Mouse (Mus musculus) MEL (cell line): Measurements from ENCODE around the gene Sema6c. TPM values are rescaled to one million over a fixed set of nuclear protein-coding genes. Genes with fewer than 3 reads are reported as not detected.

ENCODE experiments used
- DNase-seq: peaks from one replicate; pipeline ENCODE4 v3.0.0; 2011; ENCODE audit warnings: low read depth, low spot score
- H3K27ac ChIP-seq: 2 replicates; pipeline ENCODE4 v1.5.1; 2012; ENCODE audit warnings: low read depth, mild to moderate bottlenecking, control low read depth, low read length, moderate library complexity; ENCODE audit not compliant: control insufficient read depth
- H3K27me3 ChIP-seq, 2 experiments: fragments of 150-350 bp in 1 of 2; sonication (generic) in 1 of 2; 2 replicates each; pipeline ENCODE4 v1.6.1; 2012; ENCODE audit warnings: low read length in 2 of 2, mild to moderate bottlenecking in 2 of 2, improper control_type of control experiment in 1 of 2, moderate library complexity in 1 of 2; ENCODE audit not compliant: insufficient read depth in 2 of 2, control insufficient read depth in 1 of 2
- H3K36me3 ChIP-seq, 2 experiments: 2 replicates each; pipeline ENCODE4 v1.6.1; 2012 to 2014; ENCODE audit warnings: low read length in 2 of 2, improper control_type of control experiment in 1 of 2, inconsistent platforms in 1 of 2, mild to moderate bottlenecking in 1 of 2; ENCODE audit not compliant: insufficient read depth in 2 of 2, control insufficient read depth in 1 of 2
- H3K4me1 ChIP-seq, 2 experiments: fragments of 150-350 bp in 1 of 2; sonication (generic) in 1 of 2; 2 replicates each; pipeline ENCODE4 v1.6.1; 2012; ENCODE audit warnings: low read length in 2 of 2, improper control_type of control experiment in 1 of 2, mild to moderate bottlenecking in 1 of 2; ENCODE audit not compliant: insufficient read depth in 2 of 2, control insufficient read depth in 1 of 2
- H3K4me3 ChIP-seq, 2 experiments: fragments of 150-350 bp in 1 of 2; sonication (generic) in 1 of 2; 2 replicates each; pipeline ENCODE4 v1.5.1; 2012; ENCODE audit warnings: low read depth in 2 of 2, low read length in 2 of 2, mild to moderate bottlenecking in 2 of 2, moderate library complexity in 2 of 2, control low read depth in 1 of 2, improper control_type of control experiment in 1 of 2; ENCODE audit not compliant: control insufficient read depth in 1 of 2, insufficient read depth in 1 of 2
- H3K79me2 ChIP-seq: 2 replicates; pipeline ENCODE4 v1.6.1; 2012; ENCODE audit warnings: mild to moderate bottlenecking, low read length, moderate library complexity; ENCODE audit not compliant: control insufficient read depth, poor library complexity, insufficient read depth
- H3K9ac ChIP-seq: 2 replicates; pipeline ENCODE4 v1.6.1; 2012; ENCODE audit warnings: low read depth, mild to moderate bottlenecking, control low read depth, low read length, moderate library complexity; ENCODE audit not compliant: control insufficient read depth, poor library complexity, severe bottlenecking
- H3K9me3 ChIP-seq: fragments of 150-350 bp; sonication (generic); replicated peaks from 2 replicates; pipeline ENCODE4 v1.6.1; 2012; ENCODE audit warnings: mild to moderate bottlenecking, low read length, improper control_type of control experiment, moderate library complexity; ENCODE audit not compliant: insufficient read depth
- BHLHE40 ChIP-seq: IDR thresholded peaks from 2 replicates; pipeline ENCODE4 v1.6.1; 2012; ENCODE audit warnings: low read depth, mild to moderate bottlenecking, inconsistent platforms, low read length, improper control_type of control experiment, borderline replicate concordance
- CHD1 ChIP-seq: IDR thresholded peaks from 2 replicates; pipeline ENCODE4 v1.6.1; 2012; ENCODE audit warnings: low read depth, mild to moderate bottlenecking, inconsistent platforms, low read length, improper control_type of control experiment
- CHD2 ChIP-seq: IDR thresholded peaks from 2 replicates; pipeline ENCODE4 v1.6.1; 2011; ENCODE audit warnings: low read length, improper control_type of control experiment
- CTCF ChIP-seq, 3 experiments: IDR thresholded peaks in 2 of 3; conservative IDR thresholded peaks in 1 of 3; 2 replicates each; pipeline ENCODE4 v1.5.1; 2011 to 2012; ENCODE audit warnings: low read length in 3 of 3, low read depth in 2 of 3, mild to moderate bottlenecking in 2 of 3, improper control_type of control experiment in 1 of 3, inconsistent platforms in 1 of 3, mixed read lengths in 1 of 3, moderate library complexity in 1 of 3; ENCODE audit not compliant: control insufficient read depth in 1 of 3, insufficient read depth in 1 of 3, poor library complexity in 1 of 3, severe bottlenecking in 1 of 3
- E2F4 ChIP-seq: IDR thresholded peaks from 2 replicates; pipeline ENCODE4 v1.6.1; 2011; ENCODE audit warnings: low read depth, low read length, improper control_type of control experiment, borderline replicate concordance
- ELF1 ChIP-seq: IDR thresholded peaks from 2 replicates; pipeline ENCODE4 v1.6.1; 2014; ENCODE audit warnings: low read depth, mild to moderate bottlenecking, inconsistent platforms, low read length, improper control_type of control experiment, moderate library complexity
- EP300 ChIP-seq, 2 experiments: IDR thresholded peaks; 2 replicates each; pipeline ENCODE4 v1.6.1; 2011; ENCODE audit warnings: improper control_type of control experiment in 2 of 2, low read length in 2 of 2, low read depth in 1 of 2, mild to moderate bottlenecking in 1 of 2
- ETS1 ChIP-seq: IDR thresholded peaks from 2 replicates; pipeline ENCODE4 v1.6.1; 2012; ENCODE audit warnings: low read depth, mild to moderate bottlenecking, inconsistent platforms, low read length, improper control_type of control experiment, moderate library complexity
- GABPA ChIP-seq: IDR thresholded peaks from 2 replicates; pipeline ENCODE4 v1.6.1; 2012; ENCODE audit warnings: low read depth, mild to moderate bottlenecking, inconsistent platforms, low read length, improper control_type of control experiment, moderate library complexity
- GATA1 ChIP-seq: IDR thresholded peaks from 2 replicates; pipeline ENCODE4 v1.6.1; 2011; ENCODE audit warnings: low read depth, low read length, improper control_type of control experiment
- HCFC1 ChIP-seq: IDR thresholded peaks from 2 replicates; pipeline ENCODE4 v1.6.1; 2012; ENCODE audit warnings: low read depth, mild to moderate bottlenecking, inconsistent platforms, low read length, improper control_type of control experiment, moderate library complexity
- JUND ChIP-seq: IDR thresholded peaks from 2 replicates; pipeline ENCODE4 v1.6.1; 2011; ENCODE audit warnings: low read depth, mild to moderate bottlenecking, improper control_type of control experiment, low read length
- KAT2A ChIP-seq: conservative IDR thresholded peaks from 2 replicates; pipeline ENCODE4 v1.6.1; 2012; ENCODE audit warnings: low read depth, low read length, improper control_type of control experiment, inconsistent platforms
- MAFK ChIP-seq: IDR thresholded peaks from 2 replicates; pipeline ENCODE4 v1.6.1; 2011; ENCODE audit warnings: low read depth, mild to moderate bottlenecking, low read length, improper control_type of control experiment, borderline replicate concordance
- MAX ChIP-seq: IDR thresholded peaks from 2 replicates; pipeline ENCODE4 v1.6.1; 2011; ENCODE audit warnings: low read length, improper control_type of control experiment
- MAZ ChIP-seq: IDR thresholded peaks from 2 replicates; pipeline ENCODE4 v1.6.1; 2012; ENCODE audit warnings: low read depth, mild to moderate bottlenecking, inconsistent platforms, low read length, improper control_type of control experiment
- MEF2A ChIP-seq: IDR thresholded peaks from 2 replicates; pipeline ENCODE4 v1.6.1; 2014; ENCODE audit warnings: low read depth, mild to moderate bottlenecking, inconsistent platforms, low read length, improper control_type of control experiment; ENCODE audit not compliant: poor library complexity, insufficient replicate concordance, severe bottlenecking; ENCODE audit errors: extremely low read depth
- MXI1 ChIP-seq: IDR thresholded peaks from 2 replicates; pipeline ENCODE4 v1.6.1; 2011; ENCODE audit warnings: mild to moderate bottlenecking, low read depth, low read length, improper control_type of control experiment
- MYC ChIP-seq: IDR thresholded peaks from 2 replicates; pipeline ENCODE4 v1.6.1; 2011; ENCODE audit warnings: low read depth, mild to moderate bottlenecking, low read length, improper control_type of control experiment, moderate library complexity
- NELFE ChIP-seq: IDR thresholded peaks from 2 replicates; pipeline ENCODE4 v1.6.1; 2011; ENCODE audit warnings: low read depth, low read length, improper control_type of control experiment
- NRF1 ChIP-seq: IDR thresholded peaks from 2 replicates; pipeline ENCODE4 v1.6.1; 2014; ENCODE audit warnings: low read depth, mild to moderate bottlenecking, inconsistent platforms, low read length, improper control_type of control experiment, moderate library complexity; ENCODE audit not compliant: poor library complexity, insufficient read depth, severe bottlenecking
- POLR2A ChIP-seq, 2 experiments: IDR thresholded peaks; 2 replicates each; pipeline ENCODE4 v1.6.1; 2011 to 2012; ENCODE audit warnings: low read length in 2 of 2, mild to moderate bottlenecking in 2 of 2, control low read depth in 1 of 2, improper control_type of control experiment in 1 of 2, low read depth in 1 of 2, moderate library complexity in 1 of 2; ENCODE audit not compliant: control insufficient read depth in 1 of 2, insufficient read depth in 1 of 2, poor library complexity in 1 of 2
- POLR2AphosphoS2 ChIP-seq: IDR thresholded peaks from 2 replicates; pipeline ENCODE4 v1.6.1; 2011; ENCODE audit warnings: low read length, improper control_type of control experiment
- POLR2AphosphoS5 ChIP-seq: IDR thresholded peaks from 2 replicates; pipeline ENCODE4 v1.6.1; 2012; ENCODE audit warnings: low read depth, borderline replicate concordance, mild to moderate bottlenecking, inconsistent platforms, low read length, moderate library complexity, mixed read lengths
- RAD21 ChIP-seq: IDR thresholded peaks from 2 replicates; pipeline ENCODE4 v1.6.1; 2011; ENCODE audit warnings: mild to moderate bottlenecking, low read depth, low read length, improper control_type of control experiment
- RCOR1 ChIP-seq: IDR thresholded peaks from 2 replicates; pipeline ENCODE4 v1.6.1; 2012; ENCODE audit warnings: low read depth, mild to moderate bottlenecking, inconsistent platforms, low read length, improper control_type of control experiment
- SIN3A ChIP-seq: IDR thresholded peaks from 2 replicates; pipeline ENCODE4 v1.6.1; 2012; ENCODE audit warnings: low read length, improper control_type of control experiment, inconsistent platforms
- SMC3 ChIP-seq: IDR thresholded peaks from 2 replicates; pipeline ENCODE4 v1.6.1; 2011; ENCODE audit warnings: low read depth, low read length, improper control_type of control experiment
- TAL1 ChIP-seq: IDR thresholded peaks from 2 replicates; pipeline ENCODE4 v1.6.1; 2012; ENCODE audit warnings: mild to moderate bottlenecking, inconsistent platforms, low read length, moderate library complexity, mixed read lengths
- TBP ChIP-seq: IDR thresholded peaks from 2 replicates; pipeline ENCODE4 v1.8.0; 2011; ENCODE audit warnings: low read depth, low read length, improper control_type of control experiment
- TCF12 ChIP-seq: IDR thresholded peaks from 2 replicates; pipeline ENCODE4 v1.6.1; 2014; ENCODE audit warnings: low read depth, mild to moderate bottlenecking, inconsistent platforms, low read length, improper control_type of control experiment, moderate library complexity
- UBTF ChIP-seq: IDR thresholded peaks from 2 replicates; pipeline ENCODE4 v1.6.1; 2012; ENCODE audit warnings: low read depth, mild to moderate bottlenecking, inconsistent platforms, low read length, improper control_type of control experiment, moderate library complexity, borderline replicate concordance; ENCODE audit not compliant: insufficient read depth
- USF1 ChIP-seq: IDR thresholded peaks from 2 replicates; pipeline ENCODE4 v1.6.1; 2014; ENCODE audit warnings: low read depth, mild to moderate bottlenecking, inconsistent platforms, low read length, improper control_type of control experiment, moderate library complexity
- USF2 ChIP-seq, 2 experiments: IDR thresholded peaks; 2 replicates each; pipeline ENCODE4 v1.6.1; 2011 to 2012; ENCODE audit warnings: improper control_type of control experiment in 2 of 2, low read length in 2 of 2, borderline replicate concordance in 1 of 2, inconsistent platforms in 1 of 2, low read depth in 1 of 2, mild to moderate bottlenecking in 1 of 2; ENCODE audit not compliant: insufficient read depth in 1 of 2
- ZC3H11A ChIP-seq: IDR thresholded peaks from 2 replicates; pipeline ENCODE4 v1.6.1; 2012; ENCODE audit warnings: low read depth, mild to moderate bottlenecking, inconsistent platforms, low read length, improper control_type of control experiment
- ZKSCAN1 ChIP-seq: IDR thresholded peaks from 2 replicates; pipeline ENCODE4 v1.6.1; 2012; ENCODE audit warnings: low read depth, mild to moderate bottlenecking, inconsistent platforms, low read length, improper control_type of control experiment, moderate library complexity
- ZMIZ1 ChIP-seq: IDR thresholded peaks from 2 replicates; pipeline ENCODE4 v1.6.1; 2012; ENCODE audit warnings: low read depth, mild to moderate bottlenecking, inconsistent platforms, low read length, improper control_type of control experiment, moderate library complexity
- ZNF384 ChIP-seq: IDR thresholded peaks from 2 replicates; pipeline ENCODE4 v1.6.1; 2012; ENCODE audit warnings: low read depth, mild to moderate bottlenecking, inconsistent platforms, low read length, improper control_type of control experiment
- polyA plus RNA-seq, 2 experiments: library from polyadenylated mRNA; stranded (reverse) in 1 of 2; unstranded in 1 of 2; fragments of >175 nt in 1 of 2; fragments of >200 nt in 1 of 2; gene quantifications; 2 replicates each; pipeline versions ENCODE4 v1.2.1 to v1.2.4; 2012; ENCODE audit warnings: low replicate concordance in 2 of 2, low read depth in 1 of 2; ENCODE audit not compliant: insufficient read length in 2 of 2, insufficient read depth in 1 of 2, missing spikeins in 1 of 2
- total RNA-seq: library from RNA; depleted of rRNA; stranded (reverse); fragments of 300-350 nt; gene quantifications from 2 replicates; pipeline ENCODE4 v1.2.3, GENCODE M21; 2012

Sema6c gene
- total and polyA plus RNA-seq, 3 experiments, result 0.35 to 3.2 TPM; not detected in 1

DNA sequence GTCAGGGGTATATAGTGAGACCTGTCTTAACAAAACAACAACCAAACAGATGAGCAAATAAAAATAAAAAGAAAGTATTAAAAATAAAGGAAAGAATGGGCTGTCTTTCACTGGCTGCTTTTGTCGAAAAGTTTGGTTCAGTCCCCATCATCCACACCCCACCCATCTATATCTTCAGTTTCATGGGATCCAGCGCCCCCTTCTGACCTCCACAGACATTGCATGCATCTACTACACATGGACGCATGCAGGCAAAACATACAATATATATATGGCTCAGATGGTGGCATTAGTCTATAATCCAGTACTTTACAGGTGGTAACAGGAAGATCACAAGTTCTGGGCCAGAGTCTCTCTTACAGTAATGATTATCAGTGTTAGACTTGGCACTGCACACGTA lies 6.4 kb upstream of the Sema6c start:
- no peaks in the 10 kb centered on the region for H3K9me3 ChIP-seq
- H3K79me2 ChIP-seq, result no peaks in the 10 kb centered on the region
- H3K4me1 ChIP-seq, result no peaks in the 10 kb centered on the region
- no peak overlapping the region for H3K9ac ChIP-seq
- no peaks in the 10 kb centered on the region for H3K36me3 ChIP-seq
- no peak overlapping the region for H3K4me3 ChIP-seq
- peak; percentile 92 for DNase-seq
- no peak overlapping the region for H3K27ac ChIP-seq
- H3K27me3 ChIP-seq, result no peaks in the 10 kb centered on the region; a peak in 3 of 4 replicates
- peak; percentile 30; the same call in 1 of the 2 replicates for TF ChIP-seq TCF12
- peak; percentile 98 for TF ChIP-seq RAD21
- peak; percentile 94 for TF ChIP-seq MAZ
- no peak for TF ChIP-seq NELFE
- no peak for TF ChIP-seq TAL1
- TF ChIP-seq ZMIZ1, result no peak
- no peak for TF ChIP-seq ELF1
- no peak for TF ChIP-seq EP300 (IDR thresholded peaks at IDR 0.05; ENCODE audit: low read depth in 1 of 2, low read length in 2 of 2)
- TF ChIP-seq ZNF384, result 0 out of 2 replicates have a peak, but pooled peaks have one; percentile 36
- TF ChIP-seq ETS1, result no peak
- peak; percentile 88 for TF ChIP-seq SIN3A
- peak; percentile 94 to 99 (median 99) for TF ChIP-seq CTCF (IDR thresholded peaks at IDR 0.05 in 2 of 3, conservative IDR thresholded peaks at IDR 0.05 in 1 of 3; ENCODE audit: control insufficient read depth in 1 of 3, insufficient read depth in 1 of 3, low read depth in 2 of 3, low read length in 3 of 3, poor library complexity in 1 of 3, severe bottlenecking in 1 of 3)
- TF ChIP-seq ZKSCAN1, result no peak
- no peak for TF ChIP-seq CHD2
- no peak for TF ChIP-seq NRF1
- no peak for TF ChIP-seq CHD1
- peak; percentile 93 for TF ChIP-seq ZC3H11A
- no peak for TF ChIP-seq USF1
- no peak for TF ChIP-seq UBTF
- TF ChIP-seq BHLHE40, result no peak
- TF ChIP-seq SMC3, result peak; percentile 90
- peak; percentile 17; the same call in 1 of the 2 replicates for TF ChIP-seq MEF2A
- no peak for TF ChIP-seq GATA1
- no peak for TF ChIP-seq HCFC1
- peak; percentile 34; the same call in 1 of the 2 replicates for TF ChIP-seq TBP
- TF ChIP-seq E2F4, result no peak
- TF ChIP-seq POLR2AphosphoS5, result no peak
- TF ChIP-seq JUND, result no peak
- no peak for TF ChIP-seq POLR2A (IDR thresholded peaks at IDR 0.05; ENCODE audit: control insufficient read depth in 1 of 2, insufficient read depth in 1 of 2, low read depth in 1 of 2, low read length in 2 of 2, poor library complexity in 1 of 2)
- TF ChIP-seq MAFK, result no peak
- no peak for TF ChIP-seq KAT2A
- TF ChIP-seq MAX, result peak; percentile 70
- peak; percentile 74; the same call in 1 of the 2 replicates for TF ChIP-seq MXI1
- no peak for TF ChIP-seq POLR2AphosphoS2
- TF ChIP-seq RCOR1, result no peak; the same call in 1 of the 2 replicates
- TF ChIP-seq USF2 (IDR thresholded peaks at IDR 0.05; ENCODE audit: borderline replicate concordance in 1 of 2, insufficient read depth in 1 of 2, low read depth in 1 of 2, low read length in 2 of 2), result no peak
- TF ChIP-seq MYC, result peak; percentile 84
- TF ChIP-seq GABPA, result no peak
